26 mouse cellular contexts compared by ENCODE assay signal in genomic region chr11:6905630-6906029, GRCm38 (mm10).
"Had no signal": no experiment of that assay in that cellular context is flagged by ENCODE, and none has a peak within 500 bp of the region (broad histone marks: within the 10 kb centered on the region; RNA-seq: fewer than 3 reads in every experiment).

No protein-coding gene starts in this region.

- DNase-seq: gastrocnemius, adult 2 months; gastrocnemius, postnatal 10 days; gastrocnemius, postnatal 25 days; heart, adult 2 months; heart, postnatal 14 days; heart, postnatal 36 days; kidney, adult 18-20 months; kidney, adult 8-10 months; kidney, postnatal 10 days; kidney, postnatal 25 days; kidney, postnatal 4 days had no signal

- H3K9me3 ChIP-seq: heart, embryonic 13.5 days; heart, embryonic 15.5 days; hindbrain, embryonic 10.5 days; hindbrain, embryonic 12.5 days; intestine, embryonic 15.5 days; limb, embryonic 12.5 days; limb, embryonic 15.5 days; liver, embryonic 12.5 days had no signal

- H3K27me3 ChIP-seq: heart, embryonic 13.5 days; heart, embryonic 15.5 days; hindbrain, embryonic 12.5 days; intestine, embryonic 15.5 days; limb, embryonic 12.5 days; limb, embryonic 15.5 days; liver, embryonic 12.5 days had no signal

- H3K4me3 ChIP-seq: gastrocnemius, adult 2 months; heart, adult 2 months; heart, embryonic 13.5 days; heart, embryonic 15.5 days; hindbrain, embryonic 10.5 days; hindbrain, embryonic 12.5 days; intestine, embryonic 15.5 days; layer of hippocampus, adult 2 months; left cerebral cortex, adult 2 months; limb, embryonic 12.5 days; limb, embryonic 15.5 days; liver, embryonic 12.5 days had no signal

- H3K4me2 ChIP-seq: heart, embryonic 11.5 days; heart, embryonic 13.5 days; heart, embryonic 15.5 days; hindbrain, embryonic 12.5 days; hindbrain, embryonic 14.5 days; intestine, embryonic 15.5 days; limb, embryonic 12.5 days; limb, embryonic 15.5 days; liver, embryonic 12.5 days had no signal

- H3K27ac ChIP-seq: gastrocnemius, adult 2 months; heart, adult 2 months; heart, embryonic 13.5 days; heart, embryonic 15.5 days; hindbrain, embryonic 10.5 days; hindbrain, embryonic 12.5 days; hindbrain, embryonic 14.5 days; intestine, embryonic 15.5 days; layer of hippocampus, adult 2 months; left cerebral cortex, adult 2 months; limb, embryonic 12.5 days; limb, embryonic 15.5 days; liver, embryonic 12.5 days had no signal

- H3K36me3 ChIP-seq: heart, embryonic 13.5 days; heart, embryonic 15.5 days; hindbrain, embryonic 10.5 days; hindbrain, embryonic 12.5 days; intestine, embryonic 15.5 days; limb, embryonic 12.5 days; limb, embryonic 15.5 days; liver, embryonic 12.5 days had no signal

- ATAC-seq: hindbrain, embryonic 16.5 days; inflammation-experienced regulatory T-cells, adult 6 months; intestine, embryonic 15.5 days; intestine, postnatal 0 days; liver, embryonic 12.5 days had no signal

- H3K4me1 ChIP-seq: intestine, embryonic 15.5 days; liver, embryonic 12.5 days had no signal

- H3K9ac ChIP-seq: heart, embryonic 13.5 days; heart, embryonic 15.5 days; hindbrain, embryonic 12.5 days; hindbrain, embryonic 14.5 days; intestine, embryonic 15.5 days; limb, embryonic 12.5 days; limb, embryonic 15.5 days; liver, embryonic 12.5 days had no signal
